Mouse (Mus musculus) adipocyte (in vitro differentiated cells): ENCODE data around the gene Arhgdia.
A peak's percentile ranks its signal among the peaks of the same experiment; 100 is the strongest.
"Not testable (repeated sequence)": the region's sequence is repeated elsewhere in the genome, so short reads cannot be mapped to it uniquely, and the experiment has no call there.

ENCODE experiments used
- DNase-seq: peaks from one replicate; pipeline ENCODE4 v3.0.0-alpha.2; 2016; ENCODE audit warnings: low spot score

Gene Arhgdia

GRCm38 (mm10) chr11:120613481-120613972, 32.1 kb upstream of the Arhgdia start:
- DNase-seq: no peak

- DNase-seq: peak; percentile 45
Measured at GRCm38 (mm10) chr11:120612763-120613162, 31.3 kb upstream of the Arhgdia start.

GRCm38 (mm10) chr11:120610477-120611046, 29.1 kb upstream of the Arhgdia start:
- no peak for DNase-seq

- no peak for DNase-seq
Measured at GRCm38 (mm10) chr11:120609250-120609649, 27.8 kb upstream of the Arhgdia start.

GRCm38 (mm10) chr11:120608241-120609034, 27.0 kb upstream of the Arhgdia start, which contains the start of gene Npb:
Npb (plus strand) TSS chr11:120608477.
- DNase-seq: no peak

GRCm38 (mm10) chr11:120606764-120607163, 25.3 kb upstream of the Arhgdia start:
- DNase-seq: no peak

- DNase-seq: no peak
Measured at GRCm38 (mm10) chr11:120605667-120606066, 24.2 kb upstream of the Arhgdia start.

- DNase-seq: no peak
Measured at GRCm38 (mm10) chr11:120603545-120603944, 22.1 kb upstream of the Arhgdia start.

GRCm38 (mm10) chr11:120600716-120601115, 19.3 kb upstream of the Arhgdia start:
- no peak for DNase-seq

- no peak for DNase-seq
Measured at GRCm38 (mm10) chr11:120598990-120599549, 17.6 kb upstream of the Arhgdia start.

- peak; percentile 94 for DNase-seq
Measured at GRCm38 (mm10) chr11:120598283-120598989, 17.0 kb upstream of the Arhgdia start, which contains the start of the genes Alyref and Anapc11. Alyref (minus strand) TSS chr11:120598365. Anapc11 (plus strand) TSS chr11:120598421.

- DNase-seq: peak; percentile 37
Measured at GRCm38 (mm10) chr11:120597240-120598235, 16.1 kb upstream of the Arhgdia start.

- no peak for DNase-seq
Measured at GRCm38 (mm10) chr11:120588531-120588930, 7.1 kb upstream of the Arhgdia start.

GRCm38 (mm10) chr11:120583937-120584336, 2.5 kb upstream of the Arhgdia start:
- DNase-seq: no peak

GRCm38 (mm10) chr11:120582982-120583293, 1.5 kb upstream of the Arhgdia start:
- DNase-seq: not testable (repeated sequence)

- DNase-seq: peak; percentile 37
Measured at GRCm38 (mm10) chr11:120582268-120582981, 1.0 kb upstream of the Arhgdia start.

GRCm38 (mm10) chr11:120580871-120581331, 523 bp downstream of the Arhgdia start:
- DNase-seq: no peak

- DNase-seq: no peak
Measured at GRCm38 (mm10) chr11:120580190-120580589, 1.2 kb downstream of the Arhgdia start.

- DNase-seq: peak; percentile 66
Measured at GRCm38 (mm10) chr11:120579316-120580107, 1.9 kb downstream of the Arhgdia start.
